Mouse (Mus musculus): ENCODE results near the gene Adamts17. TPM values are rescaled to one million over a fixed set of nuclear protein-coding genes. Genes with fewer than 3 reads are reported as not detected.

Adamts17 gene
- polyA plus RNA-seq (2012; rRNA removed), result 19.5 and 22.3 TPM in 2 replicates
- 16.0 and 18.1 TPM in 2 replicates for polyA plus RNA-seq (2014; fragmentation: Nextera tagmentation; extraction: Ambion mirVana)

GRCm38 (mm10) chr7:66839463-66840007 is at the start of gene Adamts17:
Gene Adamts17 (plus strand): TSS chr7:66839735.
- ATAC-seq (ENCODE audit: low FRiP score, low read depth) (peak; percentile 95), DNase-seq (ENCODE audit: low spot score) (peak; percentile 99)
- Histone ChIP-seq H3K9ac (ENCODE audit: low read depth, low read length, severe bottlenecking) (peak within 1 kb of the TSS; percentile 70), H3K4me1 (ENCODE audit: control insufficient read depth, insufficient read depth, low read length) (peaks cover 36% of the 10 kb centered on the region), H3K27me3 (ENCODE audit: control insufficient read depth, insufficient read depth, low read length) (no peaks in the 10 kb centered on the region), H3K4me3 (replicated peaks; ENCODE audit: low read length) (peak within 1 kb of the TSS; percentile 68), H3K36me3 (ENCODE audit: control insufficient read depth, insufficient read depth, low read length) (peaks cover 3% of the 10 kb centered on the region), H3K4me2 (replicated peaks; ENCODE audit: low read depth, low read length, severe bottlenecking) (peak within 1 kb of the TSS; percentile 100), H3K9me3 (ENCODE audit: control insufficient read depth, low read length) (no peaks in the 10 kb centered on the region), H3K27ac (replicated peaks; ENCODE audit: low read depth, low read length) (peak within 1 kb of the TSS; percentile 62)
- TF ChIP-seq POLR2A (IDR thresholded peaks at IDR 0.05; ENCODE audit: borderline replicate concordance, extremely low read depth, insufficient read depth, insufficient read length), result no peak
- under 1% methylated on average over 30 of the region's 30 CpGs for WGBS

- H3K4me1 ChIP-seq (ENCODE audit: control insufficient read depth, insufficient read depth, low read length), result peaks cover 17% of the 10 kb centered on the region
- no peak for TF ChIP-seq POLR2A (IDR thresholded peaks at IDR 0.05; ENCODE audit: borderline replicate concordance, extremely low read depth, insufficient read depth, insufficient read length)
- H3K27me3 ChIP-seq (ENCODE audit: control insufficient read depth, insufficient read depth, low read length), result no peaks in the 10 kb centered on the region
- no peak overlapping the region for H3K9ac ChIP-seq (ENCODE audit: low read depth, low read length, severe bottlenecking)
- no peaks in the 10 kb centered on the region for H3K36me3 ChIP-seq (ENCODE audit: control insufficient read depth, insufficient read depth, low read length)
- H3K4me3 ChIP-seq (replicated peaks; ENCODE audit: low read length), result no peak overlapping the region
- ATAC-seq (ENCODE audit: low FRiP score, low read depth), result no peak
- no peaks in the 10 kb centered on the region for H3K9me3 ChIP-seq (ENCODE audit: control insufficient read depth, low read length)
- no peak overlapping the region for H3K27ac ChIP-seq (replicated peaks; ENCODE audit: low read depth, low read length)
- no peak overlapping the region for H3K4me2 ChIP-seq (replicated peaks; ENCODE audit: low read depth, low read length, severe bottlenecking)
- whole genome bisulfite sequencing, result 21% methylated on average over 8 of the region's 8 CpGs
- DNase-seq (ENCODE audit: low spot score), result no peak
Measured at GRCm38 (mm10) chr7:66789860-66790748, 49.4 kb upstream of the Adamts17 start.

- no peak for DNase-seq (ENCODE audit: low spot score)
- ATAC-seq (ENCODE audit: low FRiP score, low read depth), result no peak
- H3K9ac ChIP-seq (ENCODE audit: low read depth, low read length, severe bottlenecking), result no peak overlapping the region
Measured at GRCm38 (mm10) chr7:66791022-66791421, 48.5 kb upstream of the Adamts17 start.

GRCm38 (mm10) chr7:66796909-66797308 is 42.6 kb upstream of the Adamts17 start:
- no peak overlapping the region for H3K9ac ChIP-seq (ENCODE audit: low read depth, low read length, severe bottlenecking)
- DNase-seq (ENCODE audit: low spot score), result peak; percentile 37
- peaks cover 3% of the 10 kb centered on the region; the same call in 1 of the 2 replicates for H3K4me1 ChIP-seq (ENCODE audit: control insufficient read depth, insufficient read depth, low read length)
- peak overlapping the region; percentile 19; the same call in 1 of the 2 replicates for H3K27ac ChIP-seq (replicated peaks; ENCODE audit: low read depth, low read length)
- H3K4me2 ChIP-seq (replicated peaks; ENCODE audit: low read depth, low read length, severe bottlenecking), result no peak overlapping the region
- 25% methylated on average over 1 of the region's 1 CpGs for WGBS
- no peaks in the 10 kb centered on the region for H3K9me3 ChIP-seq (ENCODE audit: control insufficient read depth, low read length)
- TF ChIP-seq POLR2A (IDR thresholded peaks at IDR 0.05; ENCODE audit: borderline replicate concordance, extremely low read depth, insufficient read depth, insufficient read length), result no peak
- no peaks in the 10 kb centered on the region; the same call in 1 of the 2 replicates for H3K36me3 ChIP-seq (ENCODE audit: control insufficient read depth, insufficient read depth, low read length)
- no peak for ATAC-seq (ENCODE audit: low FRiP score, low read depth)
- no peaks in the 10 kb centered on the region for H3K27me3 ChIP-seq (ENCODE audit: control insufficient read depth, insufficient read depth, low read length)
- H3K4me3 ChIP-seq (replicated peaks; ENCODE audit: low read length), result no peak overlapping the region

More at GRCm38 (mm10) chr7:66791022-66791421, 48.5 kb upstream of the Adamts17 start:
- 78% methylated on average over 3 of the region's 3 CpGs for WGBS
- Histone ChIP-seq H3K4me2 (replicated peaks; ENCODE audit: low read depth, low read length, severe bottlenecking) (no peak overlapping the region), H3K4me1 (ENCODE audit: control insufficient read depth, insufficient read depth, low read length) (peaks cover 17% of the 10 kb centered on the region), H3K4me3 (replicated peaks; ENCODE audit: low read length) (no peak overlapping the region), H3K27me3 (ENCODE audit: control insufficient read depth, insufficient read depth, low read length) (no peaks in the 10 kb centered on the region), H3K27ac (replicated peaks; ENCODE audit: low read depth, low read length) (no peak overlapping the region), H3K9me3 (ENCODE audit: control insufficient read depth, low read length) (no peaks in the 10 kb centered on the region), H3K36me3 (ENCODE audit: control insufficient read depth, insufficient read depth, low read length) (no peaks in the 10 kb centered on the region)
- no peak for TF ChIP-seq POLR2A (IDR thresholded peaks at IDR 0.05; ENCODE audit: borderline replicate concordance, extremely low read depth, insufficient read depth, insufficient read length)

GRCm38 (mm10) chr7:66797345-66797744 is 42.2 kb upstream of the Adamts17 start:
- 84% methylated on average over 1 of the region's 1 CpGs for WGBS
- Histone ChIP-seq H3K4me3 (replicated peaks; ENCODE audit: low read length) (no peak overlapping the region), H3K27me3 (ENCODE audit: control insufficient read depth, insufficient read depth, low read length) (no peaks in the 10 kb centered on the region), H3K27ac (replicated peaks; ENCODE audit: low read depth, low read length) (no peak overlapping the region), H3K4me2 (replicated peaks; ENCODE audit: low read depth, low read length, severe bottlenecking) (no peak overlapping the region), H3K36me3 (ENCODE audit: control insufficient read depth, insufficient read depth, low read length) (no peaks in the 10 kb centered on the region; the same call in 1 of the 2 replicates), H3K9ac (ENCODE audit: low read depth, low read length, severe bottlenecking) (no peak overlapping the region), H3K4me1 (ENCODE audit: control insufficient read depth, insufficient read depth, low read length) (peaks cover 4% of the 10 kb centered on the region; the same call in 1 of the 2 replicates), H3K9me3 (ENCODE audit: control insufficient read depth, low read length) (no peaks in the 10 kb centered on the region)
- no peak for TF ChIP-seq POLR2A (IDR thresholded peaks at IDR 0.05; ENCODE audit: borderline replicate concordance, extremely low read depth, insufficient read depth, insufficient read length)
- no peak for DNase-seq (ENCODE audit: low spot score)
- ATAC-seq (ENCODE audit: low FRiP score, low read depth), result no peak

Measured in limb, embryonic 14.5 days (tissue).